Mouse (Mus musculus) CD4-positive helper T cell, adult 2 months (primary cell): Measurements from ENCODE around the gene Tkt.

Experiments used
- DNase-seq: peaks from one replicate; pipeline ENCODE4 v3.0.0-alpha.2; 2012; ENCODE audit warnings: low read depth, missing footprints, low spot score

Gene Tkt

GRCm38 (mm10) chr14:30618746-30619275 lies 70.7 kb downstream of the Tkt start:
- DNase-seq = no peak

- DNase-seq = no peak
These were observed 71.9 kb downstream of the Tkt start for GRCm38 (mm10) chr14:30619982-30620578.

- no peak for DNase-seq
These were observed 74.0 kb downstream of the Tkt start for GRCm38 (mm10) chr14:30622130-30622529.

- no peak for DNase-seq
These were observed 74.4 kb downstream of the Tkt start for GRCm38 (mm10) chr14:30622556-30622955.
